Mouse (Mus musculus) embryonic facial prominence, embryonic 14.5 days (tissue): ENCODE results near the gene Cox19. TPM values are rescaled to one million over a fixed set of nuclear protein-coding genes. Genes with fewer than 3 reads are reported as not detected.

Experiments used
- ATAC-seq: fragments of 200-750 bp; cut with Nextera tagmentation; 2 replicates; pipeline ENCODE4 v1.8.0; 2017; ENCODE audit warnings: low read depth, moderate number of reproducible peaks, moderate TSS enrichment
- DNase-seq: peaks from one replicate; pipeline ENCODE4 v3.0.0-alpha.2; 2015; ENCODE audit warnings: low spot score
- H3K27ac ChIP-seq: fragments of 300-500 bp; sonication (generic); replicated peaks from 2 replicates; pipeline ENCODE4 v1.5.1; 2014; ENCODE audit warnings: low read depth, mild to moderate bottlenecking, low read length, moderate library complexity
- H3K27me3 ChIP-seq: fragments of 300-500 bp; sonication (generic); replicated peaks from 2 replicates; pipeline ENCODE4 v1.6.1; 2014; ENCODE audit warnings: low read length; ENCODE audit not compliant: control insufficient read depth, insufficient read depth
- H3K36me3 ChIP-seq: fragments of 300-500 bp; sonication (generic); 2 replicates; pipeline ENCODE4 v1.6.1; 2014; ENCODE audit warnings: low read length, mixed read lengths; ENCODE audit not compliant: control insufficient read depth, insufficient read depth
- H3K4me1 ChIP-seq: fragments of 300-500 bp; sonication (generic); 2 replicates; pipeline ENCODE4 v1.6.1; 2014; ENCODE audit warnings: antibody characterized with exemption, low read length; ENCODE audit not compliant: control insufficient read depth, insufficient read depth
- H3K4me2 ChIP-seq: fragments of 300-500 bp; sonication (generic); 2 replicates; pipeline ENCODE4 v1.6.1; 2014; ENCODE audit warnings: low read depth, mild to moderate bottlenecking, low read length, moderate library complexity, mixed read lengths
- H3K4me3 ChIP-seq: fragments of 300-500 bp; sonication (generic); 2 replicates; pipeline ENCODE4 v1.5.1; 2014; ENCODE audit warnings: low read depth, mild to moderate bottlenecking, low read length
- H3K9ac ChIP-seq: fragments of 300-500 bp; sonication (generic); 2 replicates; pipeline ENCODE4 v1.6.1; 2014; ENCODE audit warnings: low read depth, mild to moderate bottlenecking, low read length, moderate library complexity, mixed read lengths
- H3K9me3 ChIP-seq: fragments of 300-500 bp; sonication (generic); 2 replicates; pipeline ENCODE4 v1.6.1; 2016; ENCODE audit warnings: low read length; ENCODE audit not compliant: control insufficient read depth
- WGBS: fragments of 180-500 bp; shearing (Covaris S2); extraction: QIAGEN DNeasy Blood & Tissue Kit; methylation state at CpG from one replicate; pipeline ENCODE4 v1.1.7; 2014; 5-methylcytosine and 5-hydroxymethylcytosine counted together
- polyA plus RNA-seq: library from polyadenylated mRNA; unstranded; fragments of >200 nt; fragmentation: Nextera tagmentation; extraction: Ambion mirVana; gene quantifications from 2 replicates; pipeline ENCODE4 v1.2.1, GENCODE M21; 2014

Cox19 gene
- polyA plus RNA-seq, 1 experiment from 2014 or later = 107 TPM

GRCm38 (mm10) chr5:139386047-139386446 is 34.8 kb upstream of the Cox19 start:
- no peak overlapping the region for H3K27ac ChIP-seq
- no peak for ATAC-seq
- WGBS = 95% methylated on average over 5 of the region's 5 CpGs
- H3K4me1 ChIP-seq = peaks cover 15% of the 10 kb centered on the region
- no peak overlapping the region for H3K9ac ChIP-seq
- H3K36me3 ChIP-seq = no peaks in the 10 kb centered on the region
- no peaks in the 10 kb centered on the region for H3K27me3 ChIP-seq
- H3K4me2 ChIP-seq = no peak overlapping the region
- DNase-seq = no peak
- H3K9me3 ChIP-seq = no peaks in the 10 kb centered on the region
- H3K4me3 ChIP-seq = no peak overlapping the region

- Histone ChIP-seq H3K27ac (no peak overlapping the region), H3K4me2 (no peak overlapping the region), H3K4me1 (peaks cover 17% of the 10 kb centered on the region), H3K27me3 (no peaks in the 10 kb centered on the region), H3K4me3 (no peak overlapping the region), H3K9me3 (no peaks in the 10 kb centered on the region), H3K36me3 (no peaks in the 10 kb centered on the region), H3K9ac (no peak overlapping the region)
- WGBS = 56% methylated on average over 10 of the region's 10 CpGs
- no peak for ATAC-seq
- no peak for DNase-seq
Observed at GRCm38 (mm10) chr5:139384531-139384930, 33.3 kb upstream of the Cox19 start.

- no peak overlapping the region for H3K9ac ChIP-seq
- WGBS = 85% methylated on average over 9 of the region's 9 CpGs
- H3K4me3 ChIP-seq = no peak overlapping the region
- no peaks in the 10 kb centered on the region for H3K36me3 ChIP-seq
- no peak for ATAC-seq
- H3K4me1 ChIP-seq = peaks cover 22% of the 10 kb centered on the region
- H3K27me3 ChIP-seq = no peaks in the 10 kb centered on the region
- no peak for DNase-seq
- no peak overlapping the region for H3K4me2 ChIP-seq
- no peak overlapping the region for H3K27ac ChIP-seq
- H3K9me3 ChIP-seq = no peaks in the 10 kb centered on the region
Observed at GRCm38 (mm10) chr5:139383234-139383633, 32.0 kb upstream of the Cox19 start.

- no peaks in the 10 kb centered on the region for H3K27me3 ChIP-seq
- 76% methylated on average over 8 of the region's 8 CpGs for WGBS
- peaks cover 27% of the 10 kb centered on the region for H3K4me1 ChIP-seq
- no peak for DNase-seq
- H3K9me3 ChIP-seq = no peaks in the 10 kb centered on the region
- no peak overlapping the region for H3K9ac ChIP-seq
- no peak overlapping the region for H3K27ac ChIP-seq
- no peaks in the 10 kb centered on the region for H3K36me3 ChIP-seq
- peak overlapping the region; percentile 24; the same call in 1 of the 2 replicates for H3K4me2 ChIP-seq
- H3K4me3 ChIP-seq = no peak overlapping the region
- no peak for ATAC-seq
Observed at GRCm38 (mm10) chr5:139382760-139383159, 31.5 kb upstream of the Cox19 start.

GRCm38 (mm10) chr5:139381586-139382513 is 30.6 kb upstream of the Cox19 start:
- H3K36me3 ChIP-seq = no peaks in the 10 kb centered on the region
- no peak overlapping the region for H3K4me3 ChIP-seq
- no peak overlapping the region for H3K27ac ChIP-seq
- WGBS = 86% methylated on average over 18 of the region's 18 CpGs
- no peaks in the 10 kb centered on the region for H3K9me3 ChIP-seq
- DNase-seq (no peak), ATAC-seq (no peak)
- peaks cover 36% of the 10 kb centered on the region for H3K4me1 ChIP-seq
- H3K27me3 ChIP-seq = no peaks in the 10 kb centered on the region
- H3K4me2 ChIP-seq = peak overlapping the region; percentile 24; the same call in 1 of the 2 replicates
- no peak overlapping the region; the same call in 1 of the 2 replicates for H3K9ac ChIP-seq

GRCm38 (mm10) chr5:139380385-139381248 is 29.4 kb upstream of the Cox19 start:
- ATAC-seq (peak; percentile 82), DNase-seq (peak; percentile 95)
- peak overlapping the region; percentile 57 for H3K9ac ChIP-seq
- H3K4me3 ChIP-seq = peak overlapping the region; percentile 52
- WGBS = 2% methylated on average over 34 of the region's 73 CpGs
- H3K27me3 ChIP-seq = no peaks in the 10 kb centered on the region
- H3K9me3 ChIP-seq = no peaks in the 10 kb centered on the region
- H3K4me1 ChIP-seq = peaks cover 36% of the 10 kb centered on the region
- H3K4me2 ChIP-seq = peak overlapping the region; percentile 67
- H3K27ac ChIP-seq = peak overlapping the region; percentile 77; the same call in 1 of the 2 replicates
- H3K36me3 ChIP-seq = no peaks in the 10 kb centered on the region

GRCm38 (mm10) chr5:139379771-139380384 is 28.7 kb upstream of the Cox19 start:
- H3K9ac ChIP-seq = peak overlapping the region; percentile 57
- peak overlapping the region; percentile 67 for H3K4me2 ChIP-seq
- no peaks in the 10 kb centered on the region for H3K27me3 ChIP-seq
- WGBS = 26% methylated on average over 8 of the region's 8 CpGs
- H3K9me3 ChIP-seq = no peaks in the 10 kb centered on the region
- H3K27ac ChIP-seq = peak overlapping the region; percentile 77; the same call in 1 of the 2 replicates
- H3K36me3 ChIP-seq = no peaks in the 10 kb centered on the region
- DNase-seq = no peak
- peak overlapping the region; percentile 52 for H3K4me3 ChIP-seq
- no peak for ATAC-seq
- H3K4me1 ChIP-seq = peaks cover 36% of the 10 kb centered on the region

- Histone ChIP-seq H3K36me3 (no peaks in the 10 kb centered on the region), H3K4me1 (peaks cover 36% of the 10 kb centered on the region), H3K27me3 (no peaks in the 10 kb centered on the region), H3K4me2 (peak overlapping the region; percentile 3; the same call in 1 of the 2 replicates), H3K27ac (peak overlapping the region; percentile 77), H3K9ac (no peak overlapping the region), H3K9me3 (no peaks in the 10 kb centered on the region), H3K4me3 (no peak overlapping the region)
- peak; percentile 13; the same call in 1 of the 2 replicates for ATAC-seq
- 36% methylated on average over 19 of the region's 21 CpGs for WGBS
- DNase-seq = peak; percentile 70
Observed at GRCm38 (mm10) chr5:139378986-139379629, 27.9 kb upstream of the Cox19 start.
